Mouse (Mus musculus) heart, embryonic 14.5 days (tissue): ENCODE results near the gene Fzd9. TPM values are rescaled to one million over a fixed set of nuclear protein-coding genes. Genes with fewer than 3 reads are reported as not detected.

ENCODE experiments used
- ATAC-seq: fragments of 200-750 bp; cut with Nextera tagmentation; 2 replicates; pipeline ENCODE4 v1.8.0; 2017; ENCODE audit warnings: low read depth, moderate TSS enrichment; ENCODE audit not compliant: insufficient number of reproducible peaks, insufficient read depth, low FRiP score
- H3K27ac ChIP-seq, 2 experiments: fragments of 200-500 bp in 1 of 2; fragments of 300-500 bp in 1 of 2; sonication (generic) in 1 of 2; replicated peaks in 1 of 2; 2 replicates each; pipeline ENCODE4 v1.5.1; 2012 to 2014; ENCODE audit warnings: low read depth in 2 of 2, low read length in 2 of 2, control low read depth in 1 of 2, mild to moderate bottlenecking in 1 of 2, mixed read lengths in 1 of 2; ENCODE audit not compliant: control insufficient read depth in 1 of 2, insufficient read depth in 1 of 2
- H3K27me3 ChIP-seq: fragments of 300-500 bp; sonication (generic); 2 replicates; pipeline ENCODE4 v1.6.1; 2014; ENCODE audit warnings: mild to moderate bottlenecking, low read length, control low read depth; ENCODE audit not compliant: control insufficient read depth, insufficient read depth
- H3K36me3 ChIP-seq: fragments of 300-500 bp; sonication (generic); 2 replicates; pipeline ENCODE4 v1.6.1; 2014; ENCODE audit warnings: mild to moderate bottlenecking, control low read depth, low read length, mixed read lengths; ENCODE audit not compliant: control insufficient read depth, insufficient read depth
- H3K4me1 ChIP-seq, 2 experiments: fragments of 200-500 bp in 1 of 2; fragments of 300-500 bp in 1 of 2; sonication (generic) in 1 of 2; 2 replicates each; pipeline ENCODE4 v1.6.1; 2012 to 2014; ENCODE audit warnings: low read length in 2 of 2, control low read depth in 1 of 2, mixed read lengths in 1 of 2; ENCODE audit not compliant: control insufficient read depth in 2 of 2, insufficient read depth in 2 of 2
- H3K4me2 ChIP-seq: fragments of 300-500 bp; sonication (generic); 2 replicates; pipeline ENCODE4 v1.6.1; 2014; ENCODE audit warnings: mild to moderate bottlenecking, low read length
- H3K4me3 ChIP-seq, 2 experiments: fragments of 200-500 bp in 1 of 2; fragments of 300-500 bp in 1 of 2; sonication (generic) in 1 of 2; 2 replicates each; pipeline ENCODE4 v1.5.1; 2012 to 2014; ENCODE audit warnings: low read length in 2 of 2, mild to moderate bottlenecking in 2 of 2, control low read depth in 1 of 2, low read depth in 1 of 2, moderate library complexity in 1 of 2; ENCODE audit not compliant: control insufficient read depth in 1 of 2, insufficient read depth in 1 of 2
- H3K9ac ChIP-seq: fragments of 300-500 bp; sonication (generic); 2 replicates; pipeline ENCODE4 v1.6.1; 2014; ENCODE audit warnings: mild to moderate bottlenecking, low read length
- H3K9me3 ChIP-seq: fragments of 300-500 bp; sonication (generic); 2 replicates; pipeline ENCODE4 v1.6.1; 2016; ENCODE audit warnings: low read length, control low read depth; ENCODE audit not compliant: control insufficient read depth
- WGBS: fragments of 180-500 bp; shearing (Covaris S2); extraction: QIAGEN DNeasy Blood & Tissue Kit; methylation state at CpG from one replicate; pipeline ENCODE4 v1.1.7; 2014; 5-methylcytosine and 5-hydroxymethylcytosine counted together
- polyA plus RNA-seq: library from polyadenylated mRNA; unstranded; fragments of >200 nt; fragmentation: Nextera tagmentation; extraction: Ambion mirVana; gene quantifications from 2 replicates; pipeline ENCODE4 v1.2.1, GENCODE M21; 2014

The Fzd9 gene
- polyA plus RNA-seq, 1 experiment from 2014 or later = 5.2 TPM

GRCm38 (mm10) chr5:135276597-135276996 lies 25.6 kb upstream of the Fzd9 start:
- peaks cover 17 to 23% of the 10 kb centered on the region in 2 experiments for H3K4me1 ChIP-seq
- H3K27me3 ChIP-seq = no peaks in the 10 kb centered on the region
- H3K4me2 ChIP-seq = peak overlapping the region; percentile 63
- H3K9me3 ChIP-seq = no peaks in the 10 kb centered on the region
- peak overlapping the region; percentile 67 for H3K9ac ChIP-seq
- 0 out of 2 replicates have a peak, but pooled peaks have one; percentile 40 for ATAC-seq
- H3K27ac ChIP-seq = no peak overlapping the region
- 3% methylated on average over 36 of the region's 36 CpGs for WGBS
- H3K36me3 ChIP-seq = no peaks in the 10 kb centered on the region
- peak overlapping the region; percentile 17 to 25; a peak in 3 of 4 replicates for H3K4me3 ChIP-seq

- no peaks in the 10 kb centered on the region for H3K27me3 ChIP-seq
- peaks cover 17 to 22% of the 10 kb centered on the region in 2 experiments for H3K4me1 ChIP-seq
- peak overlapping the region; percentile 10 to 20; a peak in 3 of 4 replicates for H3K4me3 ChIP-seq
- H3K9me3 ChIP-seq = no peaks in the 10 kb centered on the region
- no peaks in the 10 kb centered on the region for H3K36me3 ChIP-seq
- H3K27ac ChIP-seq = peak overlapping the region; percentile 7 to 60; a peak in 3 of 4 replicates
- ATAC-seq = no peak
- peak overlapping the region; percentile 49 for H3K9ac ChIP-seq
- 22% methylated on average over 15 of the region's 15 CpGs for WGBS
- H3K4me2 ChIP-seq = peak overlapping the region; percentile 55
Measured at GRCm38 (mm10) chr5:135274663-135275396, 23.8 kb upstream of the Fzd9 start.

- peaks cover 25 to 28% of the 10 kb centered on the region in 2 experiments for H3K4me1 ChIP-seq
- H3K27me3 ChIP-seq = no peaks in the 10 kb centered on the region
- 78% methylated on average over 12 of the region's 12 CpGs for WGBS
- ATAC-seq = no peak
- no peak overlapping the region for H3K4me2 ChIP-seq
- H3K27ac ChIP-seq = no peak overlapping the region
- no peaks in the 10 kb centered on the region for H3K9me3 ChIP-seq
- H3K36me3 ChIP-seq = no peaks in the 10 kb centered on the region
- no peak overlapping the region for H3K9ac ChIP-seq
- H3K4me3 ChIP-seq = no peak overlapping the region
Measured at GRCm38 (mm10) chr5:135271563-135272165, 20.6 kb upstream of the Fzd9 start.

GRCm38 (mm10) chr5:135270361-135270760 lies 19.3 kb upstream of the Fzd9 start:
- WGBS = 86% methylated on average over 4 of the region's 4 CpGs
- H3K9me3 ChIP-seq = no peaks in the 10 kb centered on the region
- no peaks in the 10 kb centered on the region for H3K27me3 ChIP-seq
- H3K27ac ChIP-seq = no peak overlapping the region
- no peak overlapping the region for H3K4me2 ChIP-seq
- no peak overlapping the region for H3K4me3 ChIP-seq
- H3K9ac ChIP-seq = no peak overlapping the region
- H3K4me1 ChIP-seq = peaks cover 19% of the 10 kb centered on the region in 2 experiments
- ATAC-seq = no peak
- H3K36me3 ChIP-seq = no peaks in the 10 kb centered on the region

- Histone ChIP-seq H3K27me3 (no peaks in the 10 kb centered on the region), H3K36me3 (no peaks in the 10 kb centered on the region), H3K4me3 (no peak overlapping the region), H3K4me2 (no peak overlapping the region), H3K9me3 (no peaks in the 10 kb centered on the region), H3K4me1 (peaks cover 14 to 16% of the 10 kb centered on the region in 2 experiments), H3K9ac (no peak overlapping the region), H3K27ac (peak overlapping the region in 1 of 2 experiments; percentile 24; a peak in 1 of 4 replicates)
- no peak for ATAC-seq
- 50% methylated on average over 8 of the region's 8 CpGs for WGBS
Measured at GRCm38 (mm10) chr5:135269451-135269850, 18.4 kb upstream of the Fzd9 start.

- Histone ChIP-seq H3K9ac (no peak overlapping the region), H3K36me3 (no peaks in the 10 kb centered on the region), H3K4me3 (no peak overlapping the region), H3K4me1 (peaks cover 11 to 12% of the 10 kb centered on the region in 2 experiments), H3K4me2 (peak overlapping the region; percentile 51), H3K27ac (peak overlapping the region in 1 of 2 experiments; percentile 68; a peak in 3 of 4 replicates), H3K9me3 (no peaks in the 10 kb centered on the region), H3K27me3 (no peaks in the 10 kb centered on the region)
- no peak for ATAC-seq
- 41% methylated on average over 9 of the region's 9 CpGs for WGBS
Measured at GRCm38 (mm10) chr5:135264548-135264947, 13.5 kb upstream of the Fzd9 start.

- Histone ChIP-seq H3K27ac (peak overlapping the region; percentile 62 to 68), H3K27me3 (no peaks in the 10 kb centered on the region), H3K9ac (peak overlapping the region; percentile 49; the same call in 1 of the 2 replicates), H3K4me3 (no peak overlapping the region), H3K36me3 (no peaks in the 10 kb centered on the region), H3K9me3 (no peaks in the 10 kb centered on the region), H3K4me2 (peak overlapping the region; percentile 51), H3K4me1 (peaks cover 7% of the 10 kb centered on the region in 2 experiments)
- peak; percentile 80 for ATAC-seq
- 16% methylated on average over 17 of the region's 17 CpGs for WGBS
Measured at GRCm38 (mm10) chr5:135263866-135264503, 13.0 kb upstream of the Fzd9 start.
